Mouse (Mus musculus) lung, adult 2 months (tissue): ENCODE data around the gene Lsm4.

Experiments
- CTCF ChIP-seq: fragments of 200-500 bp; IDR thresholded peaks from 2 replicates; pipeline ENCODE4 v1.5.1; 2011; ENCODE audit warnings: mild to moderate bottlenecking, low read length, control low read depth; ENCODE audit not compliant: insufficient read depth
- POLR2A ChIP-seq: fragments of 200-500 bp; IDR thresholded peaks from 2 replicates; pipeline ENCODE4 v1.6.1; 2011; ENCODE audit warnings: low read depth, mild to moderate bottlenecking, control low read depth, low read length, borderline replicate concordance; ENCODE audit errors: extremely low read depth

GRCm38 (mm10) chr8:70645501-70646224, 27.4 kb upstream of the Lsm4 start:
- TF ChIP-seq CTCF (no peak), POLR2A (0 out of 2 replicates have a peak, but pooled peaks have one; percentile 5)
